ENCODE assay signal across 16 mouse cellular contexts in the genomic region with DNA sequence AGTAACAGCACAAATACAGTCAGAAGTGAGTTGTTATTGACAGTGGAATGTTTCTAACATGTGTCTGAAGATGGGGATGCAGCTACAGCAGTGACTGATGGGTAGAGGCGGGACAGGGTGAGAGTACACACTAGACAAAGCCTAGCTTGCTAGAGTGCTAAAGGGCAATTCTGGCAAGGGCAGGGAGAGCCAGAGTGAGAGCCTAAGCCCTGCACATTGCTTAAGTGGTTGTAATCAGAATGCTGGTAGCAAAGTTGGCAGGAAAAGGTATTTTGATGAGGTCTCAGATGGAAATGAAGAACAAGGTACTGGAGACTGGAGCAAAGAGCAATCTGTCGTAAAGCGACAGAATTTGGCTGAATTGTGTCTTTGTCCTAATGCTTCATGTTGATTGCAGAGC. TPM values are rescaled to one million over a fixed set of nuclear protein-coding genes. Genes with fewer than 3 reads are reported as not detected.
A peak's percentile ranks its signal among the peaks of the same experiment; 100 is the strongest.
DNase-seq lines count a peak whose midpoint lies in the region; ATAC-seq and TF ChIP-seq lines count a peak whose summit lies in the region.
"Had no signal": no experiment of that assay in that cellular context is flagged by ENCODE, and none has a peak within 500 bp of the region (broad histone marks: within the 10 kb centered on the region; RNA-seq: fewer than 3 reads in every experiment).

No protein-coding gene starts in this region.

- no peak for TF ChIP-seq EP300 in liver, postnatal 0 days (IDR thresholded peaks at IDR 0.05; ENCODE audit: low read depth)

- no peaks in the 10 kb centered on the region for H3K36me3 ChIP-seq in forebrain, embryonic 14.5 days (ENCODE audit: control insufficient read depth, insufficient read depth, low read length)
- H3K36me3 ChIP-seq in forebrain, embryonic 12.5 days (replicated peaks), result no peaks in the 10 kb centered on the region
- H3K36me3 ChIP-seq in kidney, embryonic 15.5 days, result no peaks in the 10 kb centered on the region
- H3K36me3 ChIP-seq in liver, postnatal 0 days (replicated peaks; ENCODE audit: insufficient read depth, low read length), result no peaks in the 10 kb centered on the region
- H3K36me3 ChIP-seq: hindbrain, embryonic 15.5 days; limb, embryonic 10.5 days; midbrain, embryonic 10.5 days; neural tube, embryonic 15.5 days had no signal

- H3K4me2 ChIP-seq in forebrain, embryonic 14.5 days (ENCODE audit: low read length), result no peak overlapping the region
- no peak overlapping the region for H3K4me2 ChIP-seq in forebrain, embryonic 12.5 days
- no peak overlapping the region for H3K4me2 ChIP-seq in kidney, embryonic 15.5 days
- H3K4me2 ChIP-seq in liver, postnatal 0 days (ENCODE audit: low read depth, low read length), result no peak overlapping the region
- H3K4me2 ChIP-seq: hindbrain, embryonic 15.5 days; lung, embryonic 14.5 days; neural tube, embryonic 15.5 days had no signal

- H3K9me3 ChIP-seq in forebrain, embryonic 14.5 days (replicated peaks; ENCODE audit: control insufficient read depth, low read length), result no peaks in the 10 kb centered on the region
- no peaks in the 10 kb centered on the region for H3K9me3 ChIP-seq in forebrain, embryonic 12.5 days
- H3K9me3 ChIP-seq in kidney, embryonic 15.5 days (replicated peaks), result no peaks in the 10 kb centered on the region
- no peaks in the 10 kb centered on the region for H3K9me3 ChIP-seq in liver, postnatal 0 days (ENCODE audit: low read length)
- H3K9me3 ChIP-seq: hindbrain, embryonic 15.5 days; limb, embryonic 10.5 days; midbrain, embryonic 10.5 days; neural tube, embryonic 15.5 days had no signal

- no peaks in the 10 kb centered on the region for H3K4me1 ChIP-seq in forebrain, embryonic 14.5 days (ENCODE audit: control insufficient read depth, insufficient read depth, low read length)
- H3K4me1 ChIP-seq in forebrain, embryonic 12.5 days, result no peaks in the 10 kb centered on the region
- H3K4me1 ChIP-seq in kidney, embryonic 15.5 days, result peaks cover 9% of the 10 kb centered on the region
- H3K4me1 ChIP-seq in lung, adult 2 months (ENCODE audit: control insufficient read depth, insufficient read depth, low read length), result peaks cover 4% of the 10 kb centered on the region; the same call in 1 of the 2 replicates
- H3K4me1 ChIP-seq in liver, postnatal 0 days (ENCODE audit: insufficient read depth), result peaks cover 6% of the 10 kb centered on the region; the same call in 1 of the 2 replicates
- H3K4me1 ChIP-seq: limb, embryonic 10.5 days had no signal

- no peak overlapping the region for H3K4me3 ChIP-seq in forebrain, embryonic 14.5 days (ENCODE audit: low read depth, low read length)
- no peak overlapping the region for H3K4me3 ChIP-seq in forebrain, embryonic 12.5 days (replicated peaks)
- no peak overlapping the region for H3K4me3 ChIP-seq in kidney, embryonic 15.5 days (replicated peaks)
- H3K4me3 ChIP-seq in lung, adult 2 months (replicated peaks; ENCODE audit: extremely low read depth, low read depth, low read length), result no peak overlapping the region
- H3K4me3 ChIP-seq in liver, postnatal 0 days (ENCODE audit: low read depth, low read length), result no peak overlapping the region
- H3K4me3 ChIP-seq: hindbrain, embryonic 15.5 days; limb, embryonic 10.5 days; midbrain, embryonic 10.5 days; neural tube, embryonic 15.5 days had no signal

- peak; percentile 49 for DNase-seq in forebrain, embryonic 14.5 days (ENCODE audit: low spot score)
- DNase-seq in kidney, adult 11 months, result peak; percentile 76
- DNase-seq in lung, postnatal 36 days, result peak; percentile 35
- DNase-seq in lung, adult 2 months, result no peak
- DNase-seq in liver, postnatal 0 days, result no peak
- DNase-seq: cerebellum, adult 8-10 months; gastrocnemius, postnatal 25 days; lung, embryonic 14.5 days had no signal

- 70% methylated on average over 3 of the region's 3 CpGs for WGBS in forebrain, embryonic 14.5 days
- WGBS in forebrain, embryonic 12.5 days, result 91% methylated on average over 3 of the region's 3 CpGs
- 99% methylated on average over 3 of the region's 3 CpGs for WGBS in kidney, embryonic 15.5 days
- 70% methylated on average over 3 of the region's 3 CpGs for WGBS in lung, adult 2 months
- 69% methylated on average over 3 of the region's 3 CpGs for WGBS in liver, postnatal 0 days (ENCODE audit: insufficient replicate concordance)

- TF ChIP-seq POLR2A in lung, adult 2 months (IDR thresholded peaks at IDR 0.05; ENCODE audit: borderline replicate concordance, extremely low read depth, low read depth, low read length), result no peak

- peak; percentile 29; the same call in 1 of the 2 replicates for ATAC-seq in forebrain, embryonic 14.5 days
- ATAC-seq in forebrain, embryonic 12.5 days (ENCODE audit: low FRiP score), result no peak
- no peak for ATAC-seq in kidney, embryonic 15.5 days (replicated peaks; ENCODE audit: low FRiP score)
- peak; percentile 85 for ATAC-seq in liver, postnatal 0 days
- ATAC-seq in erythroblast, adult 5-6 weeks (replicated peaks; ENCODE audit: low FRiP score, poor library complexity, severe bottlenecking), result no peak
- ATAC-seq: activated CD4-positive, CD25-positive, alpha-beta regulatory T cell, adult 4 months had no signal

- H3K27me3 ChIP-seq in forebrain, embryonic 14.5 days (replicated peaks; ENCODE audit: control insufficient read depth, insufficient read depth, low read length), result no peaks in the 10 kb centered on the region
- H3K27me3 ChIP-seq in forebrain, embryonic 12.5 days, result no peaks in the 10 kb centered on the region
- H3K27me3 ChIP-seq in kidney, embryonic 15.5 days, result no peaks in the 10 kb centered on the region
- no peaks in the 10 kb centered on the region for H3K27me3 ChIP-seq in liver, postnatal 0 days (ENCODE audit: insufficient read depth, low read length)
- H3K27me3 ChIP-seq: hindbrain, embryonic 15.5 days; neural tube, embryonic 15.5 days had no signal

- H3K9ac ChIP-seq in forebrain, embryonic 14.5 days (ENCODE audit: low read length), result no peak overlapping the region
- no peak overlapping the region for H3K9ac ChIP-seq in forebrain, embryonic 12.5 days
- no peak overlapping the region for H3K9ac ChIP-seq in kidney, embryonic 15.5 days
- no peak overlapping the region for H3K9ac ChIP-seq in liver, postnatal 0 days (replicated peaks)
- H3K9ac ChIP-seq: hindbrain, embryonic 15.5 days; lung, embryonic 14.5 days; neural tube, embryonic 15.5 days had no signal

- no peak for TF ChIP-seq CTCF in lung, adult 2 months (IDR thresholded peaks at IDR 0.05; ENCODE audit: insufficient read depth, low read length)
- no peak for TF ChIP-seq CTCF in liver, postnatal 0 days (IDR thresholded peaks at IDR 0.05; ENCODE audit: low read depth)

- no peak overlapping the region for H3K27ac ChIP-seq in forebrain, embryonic 14.5 days (ENCODE audit: low read depth, low read length)
- no peak overlapping the region for H3K27ac ChIP-seq in forebrain, embryonic 12.5 days
- H3K27ac ChIP-seq in kidney, embryonic 15.5 days, result no peak overlapping the region
- no peak overlapping the region for H3K27ac ChIP-seq in liver, postnatal 0 days (ENCODE audit: low read depth)
- H3K27ac ChIP-seq: hindbrain, embryonic 15.5 days; limb, embryonic 10.5 days; midbrain, embryonic 10.5 days; neural tube, embryonic 15.5 days had no signal

RNA-seq across cellular contexts. Expression of a gene that starts 26.5 kb away (rescaled TPM):
- 18.1 and 21.2 TPM in 2 replicates for polyA plus RNA-seq in forebrain, embryonic 14.5 days (2014; fragmentation: Nextera tagmentation; extraction: Ambion mirVana)
- polyA plus RNA-seq in forebrain, embryonic 12.5 days (2016; fragmentation: Nextera tagmentation; extraction: Ambion mirVana), result 29.9 and 32.1 TPM in 2 replicates
- polyA plus RNA-seq in kidney, embryonic 15.5 days (2015; fragmentation: Nextera tagmentation; extraction: Ambion mirVana), result 47.9 and 48.5 TPM in 2 replicates
- 14.5 and 15.7 TPM in 2 replicates for polyA plus RNA-seq in lung, adult 2 months (2012; rRNA removed)
- polyA plus RNA-seq in liver, postnatal 0 days (2015; fragmentation: Nextera tagmentation; extraction: Ambion mirVana), result 62.7 and 69.6 TPM in 2 replicates
- total RNA-seq in erythroblast, adult 5-6 weeks (2015; ENCODE audit: low replicate concordance), result 342 and 346 TPM in 2 replicates
- total RNA-seq in erythroblast, adult 5-6 weeks (2017; ENCODE audit: low replicate concordance), result 603 and 703 TPM in 2 replicates

Comparison
In these comparisons a context has a peak if more than half of its experiments do, and no peak if none do; other contexts are left out.
1. ATAC-seq: peak in forebrain, embryonic 14.5 days (single experiment) and liver, postnatal 0 days (single experiment); none in forebrain, embryonic 12.5 days (single experiment), kidney, embryonic 15.5 days (single experiment) and erythroblast, adult 5-6 weeks (single experiment).
2. DNase-seq: peak in forebrain, embryonic 14.5 days (single experiment), kidney, adult 11 months (single experiment) and lung, postnatal 36 days (single experiment); none in lung, adult 2 months (single experiment) and liver, postnatal 0 days (single experiment).